Mouse (Mus musculus) small intestine, adult 2 months (tissue): ENCODE results near the gene Csnk1d.

Source experiments
- CTCF ChIP-seq: fragments of 200-500 bp; IDR thresholded peaks from 2 replicates; pipeline ENCODE4 v1.5.1; 2012; ENCODE audit warnings: low read depth, mild to moderate bottlenecking, control low read depth, inconsistent platforms, low read length, moderate library complexity, mixed read lengths; ENCODE audit not compliant: insufficient replicate concordance, insufficient read length; ENCODE audit errors: extremely low read depth
- POLR2A ChIP-seq: fragments of 200-500 bp; IDR thresholded peaks from 2 replicates; pipeline ENCODE4 v1.6.1; 2012; ENCODE audit warnings: low read depth, mild to moderate bottlenecking, control low read depth, inconsistent platforms, low read length, moderate library complexity

DNA sequence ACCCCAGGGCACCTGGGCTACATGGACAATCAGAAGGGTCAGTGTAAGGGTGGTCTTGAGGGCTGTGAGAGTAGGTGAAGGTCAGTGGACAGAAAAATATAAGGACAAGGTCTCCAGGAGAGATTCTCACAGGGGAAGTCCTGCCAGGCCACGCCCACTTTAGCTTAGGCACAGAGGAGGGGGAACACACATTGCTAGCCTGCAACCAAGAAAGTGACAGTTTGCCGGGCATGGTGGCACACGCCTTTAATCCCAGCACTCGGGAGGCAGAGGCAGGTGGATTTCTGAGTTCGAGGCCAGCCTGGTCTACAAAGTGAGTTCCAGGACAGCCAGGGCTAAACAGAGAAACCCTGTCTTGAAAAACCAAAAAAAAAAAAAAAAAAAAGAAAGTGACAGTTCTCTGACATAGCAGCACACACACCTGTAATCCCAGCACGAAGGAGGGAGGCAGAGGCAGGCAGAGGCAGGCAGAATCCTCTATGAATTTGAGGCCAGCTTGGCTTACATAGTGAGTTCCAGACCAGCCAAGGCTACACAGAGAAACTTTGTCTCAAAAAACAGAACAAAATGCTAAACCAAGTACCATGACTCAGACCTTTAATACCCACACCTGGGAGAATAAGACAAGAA lies 51.3 kb downstream of the Csnk1d start:
- TF ChIP-seq POLR2A (no peak), CTCF (no peak)
